Mouse (Mus musculus) frontal cortex, postnatal 36 days (tissue): ENCODE results near the gene Tox2.

Source experiments
- DNase-seq, 2 experiments: peaks; one replicate each; pipeline ENCODE4 v3.0.0; 2022; ENCODE audit warnings: low spot score in 2 of 2

Tox2 gene

DNA sequence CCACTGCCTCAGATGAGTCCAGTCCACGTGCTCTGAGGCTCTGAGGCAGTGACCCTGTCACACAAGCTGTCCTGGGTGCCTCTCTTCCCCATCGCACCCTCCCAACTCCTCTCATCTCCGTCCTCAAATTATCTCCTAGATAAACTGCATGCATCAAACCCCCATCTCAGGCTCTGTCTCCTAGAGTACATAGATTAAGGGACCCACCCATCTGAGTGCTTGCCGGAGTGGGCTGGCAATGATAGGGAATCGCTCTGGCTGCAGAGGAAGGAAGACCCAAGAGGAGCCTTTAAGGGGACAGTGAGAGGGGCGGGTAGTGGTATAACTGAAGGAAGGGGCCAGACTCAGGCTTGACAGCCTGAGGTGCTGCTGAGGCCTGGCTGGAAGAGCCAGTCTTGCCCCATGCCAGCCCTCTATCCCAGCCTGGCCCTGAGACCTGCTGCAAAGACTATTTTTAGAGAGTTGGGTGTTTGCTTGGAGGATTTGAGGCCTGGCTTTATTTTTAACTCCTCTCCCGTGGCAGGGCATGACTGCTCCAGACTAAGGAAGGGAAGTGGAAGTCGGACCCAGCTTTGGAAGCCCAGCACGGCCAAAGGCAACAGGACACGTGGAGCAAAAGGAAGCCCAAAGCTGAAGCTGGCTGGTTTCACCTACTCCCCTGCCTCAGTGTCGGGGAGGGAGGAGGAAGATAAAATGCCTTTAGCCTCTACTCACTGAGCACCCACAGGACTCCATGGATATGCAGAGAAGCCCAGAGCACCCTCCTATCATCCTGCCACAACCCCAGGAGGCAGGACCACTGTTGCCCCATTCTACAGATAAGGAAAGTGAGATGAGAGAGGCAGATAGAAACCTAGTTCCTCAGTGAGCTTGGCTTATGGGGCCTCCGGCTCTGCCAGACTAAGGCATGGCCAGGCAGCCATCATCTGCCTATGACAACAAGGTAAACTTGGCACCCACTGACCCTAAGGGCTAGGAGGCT is 160.3 kb downstream of the Tox2 start:
- DNase-seq = no peak

GRCm38 (mm10) chr2:163364785-163365541 is 162.0 kb downstream of the Tox2 start:
- no peak for DNase-seq

GRCm38 (mm10) chr2:163370175-163370574 is 167.2 kb downstream of the Tox2 start:
- no peak for DNase-seq

GRCm38 (mm10) chr2:163372627-163373026 is 169.7 kb downstream of the Tox2 start:
- DNase-seq = no peak
